Mouse (Mus musculus): ENCODE measurements at regions not wholly inside any gene's neighbourhood (a gene's known extent, or its start where the extent isn't known, plus 50 kb on each side); places are given as distances from the start of the nearest gene placed in this dataset.

GRCm38 (mm10) chr3:38002275-38002674, 278.0 kb upstream of the Gm5148 start:
- no peaks in the 10 kb centered on the region for H3K36me3 ChIP-seq (ENCODE audit: insufficient read depth, low read length)
- H3K9me3 ChIP-seq (ENCODE audit: low read length): no peaks in the 10 kb centered on the region
- no peak overlapping the region for H3K4me2 ChIP-seq (replicated peaks; ENCODE audit: low read depth, low read length)
- WGBS: 89% methylated on average over 10 of the region's 10 CpGs
- H3K9ac ChIP-seq (replicated peaks; ENCODE audit: low read depth): no peak overlapping the region
- no peaks in the 10 kb centered on the region for H3K4me1 ChIP-seq (ENCODE audit: insufficient read depth, low read depth, low read length)
- TF ChIP-seq EP300 (IDR thresholded peaks at IDR 0.05) (no peak), CTCF (IDR thresholded peaks at IDR 0.05) (no peak)
- H3K27ac ChIP-seq (ENCODE audit: low read length): no peak overlapping the region
- ATAC-seq (no peak), DNase-seq (ENCODE audit: low spot score) (no peak)
- H3K4me3 ChIP-seq (ENCODE audit: low read depth, low read length): no peak overlapping the region
- H3K27me3 ChIP-seq (replicated peaks; ENCODE audit: insufficient read depth, low read length): no peaks in the 10 kb centered on the region

GRCm38 (mm10) chr3:37999779-38000178, 275.5 kb upstream of the Gm5148 start:
- no peaks in the 10 kb centered on the region for H3K9me3 ChIP-seq (ENCODE audit: low read length)
- H3K4me2 ChIP-seq (replicated peaks; ENCODE audit: low read depth, low read length): no peak overlapping the region
- H3K4me3 ChIP-seq (ENCODE audit: low read depth, low read length): no peak overlapping the region
- H3K27me3 ChIP-seq (replicated peaks; ENCODE audit: insufficient read depth, low read length): no peaks in the 10 kb centered on the region
- 100% methylated on average over 1 of the region's 1 CpGs for WGBS
- no peak overlapping the region for H3K27ac ChIP-seq (ENCODE audit: low read length)
- DNase-seq (ENCODE audit: low spot score): no peak
- H3K36me3 ChIP-seq (ENCODE audit: insufficient read depth, low read length): no peaks in the 10 kb centered on the region
- H3K9ac ChIP-seq (replicated peaks; ENCODE audit: low read depth): no peak overlapping the region
- TF ChIP-seq CTCF (IDR thresholded peaks at IDR 0.05): no peak
- no peak for TF ChIP-seq EP300 (IDR thresholded peaks at IDR 0.05)
- no peak for ATAC-seq
- no peaks in the 10 kb centered on the region for H3K4me1 ChIP-seq (ENCODE audit: insufficient read depth, low read depth, low read length)

- TF ChIP-seq CTCF (IDR thresholded peaks at IDR 0.05) (no peak), EP300 (IDR thresholded peaks at IDR 0.05) (no peak)
- WGBS: 87% methylated on average over 3 of the region's 3 CpGs
- no peak for DNase-seq (ENCODE audit: low spot score)
- Histone ChIP-seq H3K9me3 (ENCODE audit: low read length) (no peaks in the 10 kb centered on the region), H3K4me3 (ENCODE audit: low read depth, low read length) (no peak overlapping the region), H3K27me3 (replicated peaks; ENCODE audit: insufficient read depth, low read length) (no peaks in the 10 kb centered on the region), H3K36me3 (ENCODE audit: insufficient read depth, low read length) (no peaks in the 10 kb centered on the region), H3K4me2 (replicated peaks; ENCODE audit: low read depth, low read length) (no peak overlapping the region), H3K4me1 (ENCODE audit: insufficient read depth, low read depth, low read length) (no peaks in the 10 kb centered on the region), H3K9ac (replicated peaks; ENCODE audit: low read depth) (no peak overlapping the region), H3K27ac (ENCODE audit: low read length) (no peak overlapping the region)
- no peak for ATAC-seq
Measured at GRCm38 (mm10) chr3:37997998-37998397, 273.7 kb upstream of the Gm5148 start.

- Histone ChIP-seq H3K9ac (replicated peaks; ENCODE audit: low read depth) (no peak overlapping the region), H3K36me3 (ENCODE audit: insufficient read depth, low read length) (no peaks in the 10 kb centered on the region), H3K27me3 (replicated peaks; ENCODE audit: insufficient read depth, low read length) (no peaks in the 10 kb centered on the region), H3K4me1 (ENCODE audit: insufficient read depth, low read depth, low read length) (no peaks in the 10 kb centered on the region), H3K4me3 (ENCODE audit: low read depth, low read length) (no peak overlapping the region), H3K9me3 (ENCODE audit: low read length) (no peaks in the 10 kb centered on the region), H3K4me2 (replicated peaks; ENCODE audit: low read depth, low read length) (no peak overlapping the region), H3K27ac (ENCODE audit: low read length) (no peak overlapping the region)
- DNase-seq (ENCODE audit: low spot score): no peak
- 93% methylated on average over 6 of the region's 6 CpGs for WGBS
- no peak for ATAC-seq
- TF ChIP-seq CTCF (IDR thresholded peaks at IDR 0.05) (no peak), EP300 (IDR thresholded peaks at IDR 0.05) (no peak)
Measured at GRCm38 (mm10) chr3:37989992-37990391, 265.7 kb upstream of the Gm5148 start.

GRCm38 (mm10) chr3:37987775-37988505, 263.6 kb upstream of the Gm5148 start:
- WGBS: 62% methylated on average over 20 of the region's 20 CpGs

GRCm38 (mm10) chr3:37987007-37987774, 262.9 kb upstream of the Gm5148 start:
- H3K27ac ChIP-seq (ENCODE audit: low read length): no peak overlapping the region
- H3K4me2 ChIP-seq (replicated peaks; ENCODE audit: low read depth, low read length): no peak overlapping the region
- H3K4me1 ChIP-seq (ENCODE audit: insufficient read depth, low read depth, low read length): no peaks in the 10 kb centered on the region
- H3K9ac ChIP-seq (replicated peaks; ENCODE audit: low read depth): no peak overlapping the region
- no peaks in the 10 kb centered on the region for H3K36me3 ChIP-seq (ENCODE audit: insufficient read depth, low read length)
- DNase-seq (ENCODE audit: low spot score) (no peak), ATAC-seq (no peak)
- TF ChIP-seq EP300 (IDR thresholded peaks at IDR 0.05): no peak
- TF ChIP-seq CTCF (IDR thresholded peaks at IDR 0.05): no peak
- H3K4me3 ChIP-seq (ENCODE audit: low read depth, low read length): no peak overlapping the region
- H3K9me3 ChIP-seq (ENCODE audit: low read length): no peaks in the 10 kb centered on the region
- WGBS: 71% methylated on average over 14 of the region's 14 CpGs
- no peaks in the 10 kb centered on the region for H3K27me3 ChIP-seq (replicated peaks; ENCODE audit: insufficient read depth, low read length)

More at GRCm38 (mm10) chr3:37987775-37988505, 263.6 kb upstream of the Gm5148 start:
- ATAC-seq (no peak), DNase-seq (ENCODE audit: low spot score) (no peak)
- Histone ChIP-seq H3K27me3 (replicated peaks; ENCODE audit: insufficient read depth, low read length) (no peaks in the 10 kb centered on the region), H3K9ac (replicated peaks; ENCODE audit: low read depth) (no peak overlapping the region), H3K4me2 (replicated peaks; ENCODE audit: low read depth, low read length) (no peak overlapping the region), H3K36me3 (ENCODE audit: insufficient read depth, low read length) (no peaks in the 10 kb centered on the region), H3K27ac (ENCODE audit: low read length) (no peak overlapping the region), H3K9me3 (ENCODE audit: low read length) (no peaks in the 10 kb centered on the region), H3K4me3 (ENCODE audit: low read depth, low read length) (no peak overlapping the region), H3K4me1 (ENCODE audit: insufficient read depth, low read depth, low read length) (no peaks in the 10 kb centered on the region)
- no peak for TF ChIP-seq CTCF (IDR thresholded peaks at IDR 0.05)
- no peak for TF ChIP-seq EP300 (IDR thresholded peaks at IDR 0.05)
